Mouse (Mus musculus): ENCODE measurements around the gene Lrrc45. TPM values are rescaled to one million over a fixed set of nuclear protein-coding genes. Genes with fewer than 3 reads are reported as not detected.

The Lrrc45 gene
- polyA plus RNA-seq, 1 experiment, result 33.5 TPM

DNA sequence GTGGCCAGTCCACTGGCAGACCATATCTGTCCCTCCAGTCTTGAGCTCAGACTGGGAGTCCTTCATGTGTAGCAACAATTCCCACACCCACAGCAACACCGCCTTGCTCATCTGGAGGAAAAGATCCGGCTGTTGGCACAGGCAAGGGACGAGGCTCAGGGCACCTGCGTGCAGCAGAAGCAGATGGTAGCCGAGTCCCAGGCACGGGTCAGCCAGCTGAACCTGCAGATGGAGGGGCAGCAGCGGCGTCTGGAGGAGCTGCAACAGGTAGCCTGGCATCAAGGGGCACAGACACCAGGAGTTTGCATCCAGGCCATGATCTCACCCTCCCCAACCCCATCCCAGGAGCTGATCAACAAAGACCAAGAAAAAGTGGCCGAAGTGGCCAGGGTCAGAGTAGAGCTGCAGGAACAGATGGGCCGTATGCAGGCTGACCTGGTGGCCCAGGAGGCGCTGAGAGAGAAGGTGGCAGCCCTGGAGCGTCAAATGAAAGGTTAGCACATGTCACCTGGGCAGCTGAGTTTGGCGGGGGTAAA is 6.2 kb downstream of the Lrrc45 start:
- no peak for DNase-seq (ENCODE audit: low read depth in 1 of 2, low spot score in 2 of 2)
- Histone ChIP-seq H3K27me3 (ENCODE audit: control insufficient read depth, insufficient read depth, low read length) (peaks cover 13% of the 10 kb centered on the region), H3K36me3 (ENCODE audit: control insufficient read depth, insufficient read depth, low read length) (peaks cover 3% of the 10 kb centered on the region; the same call in 1 of the 2 replicates), H3K27ac (ENCODE audit: insufficient read depth, low read length) (no peak overlapping the region), H3K4me1 (ENCODE audit: control insufficient read depth, insufficient read depth, insufficient read length) (peaks cover 11% of the 10 kb centered on the region), H3K4me3 (ENCODE audit: extremely low read depth, insufficient read depth, insufficient read length) (no peak overlapping the region)
- TF ChIP-seq CTCF (IDR thresholded peaks at IDR 0.05; ENCODE audit: extremely low read depth, insufficient read depth, insufficient read length, insufficient replicate concordance) (no peak), POLR2A (IDR thresholded peaks at IDR 0.05; ENCODE audit: low read depth, low read length) (no peak)
- 90% methylated on average over 13 of the region's 13 CpGs for WGBS

DNA sequence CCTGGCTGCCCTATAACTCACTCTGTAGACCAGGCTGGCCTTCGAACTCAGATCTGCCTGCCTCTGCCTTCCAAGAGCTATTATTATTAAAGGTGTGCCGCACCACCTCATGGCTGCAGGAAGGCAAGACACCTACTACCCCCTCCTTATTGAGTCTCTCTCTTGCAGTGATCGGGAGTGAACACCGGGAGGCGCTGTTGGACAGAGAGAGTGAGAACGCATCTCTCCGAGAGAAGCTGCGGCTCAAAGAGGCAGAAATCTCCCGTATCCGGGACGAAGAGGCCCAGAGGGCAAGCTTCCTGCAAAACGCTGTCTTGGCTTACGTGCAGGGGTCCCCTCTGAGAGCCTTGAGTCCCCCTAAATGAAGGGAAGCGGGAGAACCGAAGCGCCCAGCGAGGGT is 6.7 kb downstream of the Lrrc45 start:
- Histone ChIP-seq H3K27me3 (ENCODE audit: control insufficient read depth, insufficient read depth, low read length) (peaks cover 13% of the 10 kb centered on the region), H3K36me3 (ENCODE audit: control insufficient read depth, insufficient read depth, low read length) (peaks cover 3% of the 10 kb centered on the region; the same call in 1 of the 2 replicates), H3K4me1 (ENCODE audit: control insufficient read depth, insufficient read depth, insufficient read length) (peaks cover 11% of the 10 kb centered on the region), H3K4me3 (ENCODE audit: extremely low read depth, insufficient read depth, insufficient read length) (0 out of 2 replicates have a peak overlapping the region, but pooled peaks have one; percentile 23), H3K27ac (ENCODE audit: insufficient read depth, low read length) (no peak overlapping the region)
- TF ChIP-seq POLR2A (IDR thresholded peaks at IDR 0.05; ENCODE audit: low read depth, low read length), result no peak
- peak; percentile 98 for TF ChIP-seq CTCF (IDR thresholded peaks at IDR 0.05; ENCODE audit: extremely low read depth, insufficient read depth, insufficient read length, insufficient replicate concordance)
- peak; percentile 83 to 89 for DNase-seq (ENCODE audit: low read depth in 1 of 2, low spot score in 2 of 2)
- WGBS, result 12% methylated on average over 17 of the region's 17 CpGs

DNA sequence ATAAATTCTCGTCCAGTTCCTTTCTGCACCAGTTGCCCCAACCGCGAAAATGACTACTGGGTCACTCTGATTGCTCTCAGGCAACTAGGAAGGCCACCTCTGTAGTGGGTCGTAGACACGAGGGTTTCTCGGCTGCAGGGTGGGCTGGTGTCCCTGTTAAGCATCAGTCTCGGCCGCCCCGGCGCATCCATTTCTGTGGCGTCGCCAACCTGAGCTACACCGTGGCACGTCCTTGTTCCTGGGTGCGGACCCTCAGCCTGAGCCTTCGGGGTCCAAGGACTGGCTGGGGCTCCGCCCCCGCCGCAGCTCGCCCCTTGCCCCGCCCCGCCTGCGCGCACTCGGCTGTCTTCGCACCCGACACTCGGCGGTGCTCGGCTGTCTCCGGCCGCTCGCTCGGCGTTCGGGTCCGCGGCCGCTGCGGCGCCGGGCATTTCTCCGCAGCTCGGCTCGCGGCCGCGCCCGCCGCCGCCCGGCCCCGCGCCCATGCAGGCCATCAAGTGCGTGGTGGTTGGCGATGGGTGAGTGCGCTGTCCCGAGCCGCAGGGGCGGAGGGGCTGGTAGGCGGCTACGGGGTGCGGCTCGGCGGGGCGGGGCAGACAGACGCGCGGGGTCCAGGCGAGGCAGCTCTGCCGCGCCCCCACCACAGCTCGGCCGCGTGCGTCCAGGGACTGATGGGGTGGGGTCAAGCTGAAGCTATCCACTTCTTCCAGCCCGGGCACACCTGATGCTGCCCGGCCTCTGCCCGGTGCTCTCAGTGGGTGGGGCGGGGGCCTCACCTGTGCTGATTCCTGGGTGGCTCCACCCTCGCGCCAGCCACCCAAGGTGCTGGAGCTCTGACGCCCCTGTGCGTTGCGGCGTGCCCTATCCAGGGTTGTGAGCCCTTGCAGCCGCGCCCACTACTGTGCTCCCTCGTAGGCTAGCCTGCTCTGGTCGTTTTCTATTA is 7.7 kb downstream of the Lrrc45 start, which contains the start of gene Rac3:
Gene Rac3 (plus strand): TSS at position 347 of the 943 bp plus-strand sequence.
- Histone ChIP-seq H3K36me3 (ENCODE audit: control insufficient read depth, insufficient read depth, low read length) (peaks cover 3% of the 10 kb centered on the region; the same call in 1 of the 2 replicates), H3K4me1 (ENCODE audit: control insufficient read depth, insufficient read depth, insufficient read length) (peaks cover 13% of the 10 kb centered on the region), H3K27me3 (ENCODE audit: control insufficient read depth, insufficient read depth, low read length) (peaks cover 13% of the 10 kb centered on the region), H3K27ac (ENCODE audit: insufficient read depth, low read length) (no peak within 1 kb of the TSS), H3K4me3 (ENCODE audit: extremely low read depth, insufficient read depth, insufficient read length) (peak within 1 kb of the TSS; percentile 46)
- peak in 1 of 2 experiments; percentile 39 for DNase-seq (ENCODE audit: low read depth in 1 of 2, low spot score in 2 of 2)
- TF ChIP-seq CTCF (IDR thresholded peaks at IDR 0.05; ENCODE audit: extremely low read depth, insufficient read depth, insufficient read length, insufficient replicate concordance) (no peak), POLR2A (IDR thresholded peaks at IDR 0.05; ENCODE audit: low read depth, low read length) (no peak)
- 2% methylated on average over 88 of the region's 90 CpGs for WGBS

DNA sequence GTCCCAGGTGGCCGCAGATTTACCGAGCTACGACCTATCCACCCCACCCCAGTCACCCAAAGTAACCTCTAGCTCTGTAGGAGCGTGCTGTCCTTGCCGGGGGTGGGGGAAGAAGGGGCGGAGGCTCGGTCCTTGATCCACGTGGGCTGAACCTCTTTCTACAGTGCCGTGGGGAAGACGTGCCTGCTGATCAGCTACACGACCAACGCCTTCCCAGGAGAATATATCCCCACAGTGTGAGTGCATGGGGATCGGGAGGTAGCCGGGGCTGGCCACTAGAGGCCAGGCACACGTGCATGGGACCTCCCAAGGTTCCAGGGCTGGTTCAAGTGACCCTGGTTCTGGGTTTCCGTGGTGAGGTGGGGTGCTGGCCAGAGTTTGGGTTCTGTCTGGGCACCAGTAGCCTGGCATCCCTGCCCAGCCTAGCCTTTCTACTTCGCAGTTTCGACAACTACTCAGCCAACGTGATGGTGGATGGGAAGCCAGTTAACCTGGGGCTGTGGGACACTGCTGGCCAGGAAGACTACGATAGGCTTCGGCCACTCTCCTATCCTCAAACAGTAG is 8.4 kb downstream of the Lrrc45 start:
- Histone ChIP-seq H3K4me3 (ENCODE audit: extremely low read depth, insufficient read depth, insufficient read length) (peak overlapping the region; percentile 46; the same call in 1 of the 2 replicates), H3K27me3 (ENCODE audit: control insufficient read depth, insufficient read depth, low read length) (peaks cover 13% of the 10 kb centered on the region), H3K36me3 (ENCODE audit: control insufficient read depth, insufficient read depth, low read length) (peaks cover 3% of the 10 kb centered on the region; the same call in 1 of the 2 replicates), H3K27ac (ENCODE audit: insufficient read depth, low read length) (no peak overlapping the region), H3K4me1 (ENCODE audit: control insufficient read depth, insufficient read depth, insufficient read length) (peaks cover 15% of the 10 kb centered on the region)
- TF ChIP-seq CTCF (IDR thresholded peaks at IDR 0.05; ENCODE audit: extremely low read depth, insufficient read depth, insufficient read length, insufficient replicate concordance) (no peak), POLR2A (IDR thresholded peaks at IDR 0.05; ENCODE audit: low read depth, low read length) (no peak)
- no peak for DNase-seq (ENCODE audit: low read depth in 1 of 2, low spot score in 2 of 2)
- WGBS, result 26% methylated on average over 21 of the region's 21 CpGs

DNA sequence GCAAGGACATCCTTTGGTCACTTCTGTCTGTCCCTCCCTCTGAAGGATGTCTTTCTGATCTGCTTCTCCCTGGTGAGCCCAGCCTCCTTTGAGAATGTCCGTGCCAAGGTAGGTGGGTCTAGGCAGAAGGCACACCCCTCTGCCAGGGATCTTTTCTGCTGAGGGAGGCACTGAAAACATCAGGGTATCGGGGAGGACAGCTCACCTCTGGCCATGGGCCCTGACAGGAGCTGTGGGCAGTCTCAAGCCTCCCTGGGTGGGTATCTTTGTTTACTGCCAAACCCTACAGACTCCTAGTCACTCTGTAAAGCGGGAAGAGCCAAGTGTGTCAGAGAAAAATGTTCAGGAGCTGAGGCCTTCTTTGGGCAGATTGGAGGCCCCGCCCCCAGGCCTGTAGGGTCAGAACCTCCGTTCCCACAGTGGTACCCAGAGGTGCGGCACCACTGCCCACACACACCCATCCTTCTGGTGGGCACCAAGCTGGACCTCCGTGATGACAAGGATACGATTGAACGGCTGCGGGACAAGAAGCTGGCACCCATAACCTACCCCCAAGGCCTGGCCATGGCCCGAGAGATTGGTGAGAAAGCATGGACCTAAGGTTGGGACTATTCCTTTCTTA is 9.1 kb downstream of the Lrrc45 start:
- peaks cover 3% of the 10 kb centered on the region; the same call in 1 of the 2 replicates for H3K36me3 ChIP-seq (ENCODE audit: control insufficient read depth, insufficient read depth, low read length)
- H3K27ac ChIP-seq (ENCODE audit: insufficient read depth, low read length), result no peak overlapping the region
- DNase-seq (ENCODE audit: low read depth in 1 of 2, low spot score in 2 of 2), result no peak
- no peak for TF ChIP-seq CTCF (IDR thresholded peaks at IDR 0.05; ENCODE audit: extremely low read depth, insufficient read depth, insufficient read length, insufficient replicate concordance)
- no peak for TF ChIP-seq POLR2A (IDR thresholded peaks at IDR 0.05; ENCODE audit: low read depth, low read length)
- H3K4me3 ChIP-seq (ENCODE audit: extremely low read depth, insufficient read depth, insufficient read length), result no peak overlapping the region
- H3K27me3 ChIP-seq (ENCODE audit: control insufficient read depth, insufficient read depth, low read length), result peaks cover 13% of the 10 kb centered on the region
- 93% methylated on average over 11 of the region's 11 CpGs for WGBS
- H3K4me1 ChIP-seq (ENCODE audit: control insufficient read depth, insufficient read depth, insufficient read length), result peaks cover 15% of the 10 kb centered on the region

DNA sequence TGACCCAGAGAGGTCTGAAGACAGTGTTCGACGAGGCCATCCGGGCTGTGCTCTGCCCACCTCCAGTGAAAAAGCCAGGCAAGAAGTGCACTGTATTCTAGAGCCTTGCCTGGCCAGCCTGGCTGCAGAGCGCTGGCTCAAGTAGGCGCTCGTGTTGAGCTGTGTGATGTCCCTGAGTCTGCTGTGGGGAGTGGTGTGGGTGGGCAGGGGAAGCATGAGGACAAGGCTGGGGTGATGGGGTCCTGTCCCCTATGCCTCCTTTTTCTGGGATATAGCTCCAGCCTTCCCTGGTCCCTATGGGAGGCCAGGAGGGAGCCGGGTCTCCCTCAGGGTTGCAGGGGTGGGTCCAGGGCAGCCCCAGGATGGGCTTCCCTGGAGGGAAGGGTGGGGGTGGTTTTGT is 9.8 kb downstream of the Lrrc45 start:
- Histone ChIP-seq H3K27ac (ENCODE audit: insufficient read depth, low read length) (no peak overlapping the region), H3K27me3 (ENCODE audit: control insufficient read depth, insufficient read depth, low read length) (peaks cover 13% of the 10 kb centered on the region), H3K4me1 (ENCODE audit: control insufficient read depth, insufficient read depth, insufficient read length) (peaks cover 15% of the 10 kb centered on the region), H3K36me3 (ENCODE audit: control insufficient read depth, insufficient read depth, low read length) (peaks cover 1% of the 10 kb centered on the region; the same call in 1 of the 2 replicates), H3K4me3 (ENCODE audit: extremely low read depth, insufficient read depth, insufficient read length) (no peak overlapping the region)
- TF ChIP-seq POLR2A (IDR thresholded peaks at IDR 0.05; ENCODE audit: low read depth, low read length) (no peak), CTCF (IDR thresholded peaks at IDR 0.05; ENCODE audit: extremely low read depth, insufficient read depth, insufficient read length, insufficient replicate concordance) (no peak)
- 89% methylated on average over 7 of the region's 7 CpGs for WGBS
- DNase-seq (ENCODE audit: low read depth in 1 of 2, low spot score in 2 of 2), result no peak

Measured in spleen, adult 2 months (tissue).